Mouse (Mus musculus) CH12.LX (cell line): ENCODE data around the gene Cd200. TPM values are rescaled to one million over a fixed set of nuclear protein-coding genes. Genes with fewer than 3 reads are reported as not detected.

Source experiments
- DNase-seq: peaks from one replicate; pipeline ENCODE4 v3.0.0-alpha.2; 2013; ENCODE audit errors: extremely low read depth
- H3K27ac ChIP-seq: 2 replicates; pipeline ENCODE4 v1.5.1; 2012; ENCODE audit warnings: low read depth, mild to moderate bottlenecking, control low read depth, moderate library complexity; ENCODE audit not compliant: insufficient read depth
- H3K27me3 ChIP-seq: replicated peaks from 2 replicates; pipeline ENCODE3; 2012; ENCODE audit warnings: inconsistent platforms
- H3K36me3 ChIP-seq, 2 experiments: replicated peaks in 1 of 2; 2 replicates each; pipeline versions ENCODE3 to v1.6.1; 2012; ENCODE audit warnings: inconsistent platforms in 1 of 2, low read length in 1 of 2, mild to moderate bottlenecking in 1 of 2, mixed read lengths in 1 of 2, moderate library complexity in 1 of 2; ENCODE audit not compliant: control insufficient read depth in 1 of 2, insufficient read depth in 1 of 2
- H3K4me1 ChIP-seq, 2 experiments: 2 replicates each; pipeline ENCODE4 v1.6.1; 2012; ENCODE audit warnings: inconsistent platforms in 1 of 2, moderate library complexity in 1 of 2; ENCODE audit not compliant: insufficient read depth in 2 of 2, control insufficient read depth in 1 of 2
- H3K4me2 ChIP-seq: 2 replicates; pipeline ENCODE4 v1.6.1; 2012; ENCODE audit warnings: low read depth, mild to moderate bottlenecking, control low read depth; ENCODE audit not compliant: poor library complexity, insufficient read depth, severe bottlenecking
- H3K4me3 ChIP-seq, 3 experiments: fragments of 150-350 bp in 1 of 3; sonication (generic) in 1 of 3; replicated peaks in 1 of 3; 2 replicates each; pipeline versions ENCODE3 to v1.5.1; 2011 to 2012; ENCODE audit warnings: low read depth in 2 of 3, low read length in 2 of 3, mild to moderate bottlenecking in 2 of 3, moderate library complexity in 2 of 3, control low read depth in 1 of 3, improper control_type of control experiment in 1 of 3, inconsistent platforms in 1 of 3, mixed read lengths in 1 of 3; ENCODE audit not compliant: poor library complexity in 1 of 3
- H3K79me2 ChIP-seq: replicated peaks from 2 replicates; pipeline ENCODE4 v1.6.1; 2012; ENCODE audit warnings: mild to moderate bottlenecking, moderate library complexity; ENCODE audit not compliant: control insufficient read depth, poor library complexity, insufficient read depth, severe bottlenecking; ENCODE audit errors: extremely low read depth
- H3K9ac ChIP-seq: 2 replicates; pipeline ENCODE4 v1.6.1; 2012; ENCODE audit warnings: low read depth, mild to moderate bottlenecking, control low read depth, moderate library complexity; ENCODE audit not compliant: insufficient read depth
- H3K9me3 ChIP-seq: replicated peaks from 2 replicates; pipeline ENCODE3; 2012; ENCODE audit warnings: low read length, inconsistent platforms, mixed read lengths
- BHLHE40 ChIP-seq: IDR thresholded peaks from 2 replicates; pipeline ENCODE4 v1.6.1; 2011; ENCODE audit warnings: mild to moderate bottlenecking, low read depth, low read length, improper control_type of control experiment
- CHD1 ChIP-seq: IDR thresholded peaks from 2 replicates; pipeline ENCODE4 v1.6.1; 2012; ENCODE audit warnings: low read depth, low read length, improper control_type of control experiment, inconsistent platforms
- CHD2 ChIP-seq: IDR thresholded peaks from 2 replicates; pipeline ENCODE4 v1.6.1; 2011; ENCODE audit warnings: low read length, improper control_type of control experiment
- ELF1 ChIP-seq: IDR thresholded peaks from 2 replicates; pipeline ENCODE4 v1.6.1; 2014; ENCODE audit warnings: low read depth, mild to moderate bottlenecking, inconsistent platforms, low read length, improper control_type of control experiment
- EP300 ChIP-seq: IDR thresholded peaks from 2 replicates; pipeline ENCODE4 v1.6.1; 2011; ENCODE audit warnings: low read length, improper control_type of control experiment
- GABPA ChIP-seq: IDR thresholded peaks from 2 replicates; pipeline ENCODE4 v1.6.1; 2012; ENCODE audit warnings: low read depth, low read length, improper control_type of control experiment, inconsistent platforms; ENCODE audit not compliant: insufficient replicate concordance
- HCFC1 ChIP-seq: IDR thresholded peaks from 2 replicates; pipeline ENCODE4 v1.6.1; 2012; ENCODE audit warnings: low read depth, mild to moderate bottlenecking, inconsistent platforms, low read length, improper control_type of control experiment
- JUN ChIP-seq: IDR thresholded peaks from 2 replicates; pipeline ENCODE4 v1.6.1; 2011; ENCODE audit warnings: low read depth, mild to moderate bottlenecking, low read length, improper control_type of control experiment, moderate library complexity; ENCODE audit not compliant: insufficient read depth
- KAT2A ChIP-seq: IDR thresholded peaks from 2 replicates; pipeline ENCODE4 v1.6.1; 2012; ENCODE audit warnings: low read length, improper control_type of control experiment, inconsistent platforms; ENCODE audit not compliant: insufficient replicate concordance
- MXI1 ChIP-seq: IDR thresholded peaks from 2 replicates; pipeline ENCODE4 v1.6.1; 2011; ENCODE audit warnings: mild to moderate bottlenecking, low read depth, low read length, improper control_type of control experiment
- NRF1 ChIP-seq: IDR thresholded peaks from 2 replicates; pipeline ENCODE4 v1.6.1; 2014; ENCODE audit warnings: low read depth, mild to moderate bottlenecking, inconsistent platforms, low read length, improper control_type of control experiment, moderate library complexity
- POLR2AphosphoS2 ChIP-seq: IDR thresholded peaks from 2 replicates; pipeline ENCODE4 v1.6.1; 2011; ENCODE audit warnings: low read depth, low read length, improper control_type of control experiment
- RCOR1 ChIP-seq: conservative IDR thresholded peaks from 2 replicates; pipeline ENCODE4 v1.6.1; 2012; ENCODE audit warnings: low read depth, mild to moderate bottlenecking, inconsistent platforms, low read length, improper control_type of control experiment
- SMC3 ChIP-seq: IDR thresholded peaks from 2 replicates; pipeline ENCODE4 v1.6.1; 2011; ENCODE audit warnings: low read depth, low read length, improper control_type of control experiment
- TCF12 ChIP-seq: IDR thresholded peaks from 2 replicates; pipeline ENCODE4 v1.6.1; 2014; ENCODE audit warnings: low read depth, mild to moderate bottlenecking, inconsistent platforms, low read length, improper control_type of control experiment
- USF1 ChIP-seq: IDR thresholded peaks from 2 replicates; pipeline ENCODE4 v1.6.1; 2014; ENCODE audit warnings: low read depth, mild to moderate bottlenecking, inconsistent platforms, low read length, improper control_type of control experiment
- USF2 ChIP-seq: conservative IDR thresholded peaks from 2 replicates; pipeline ENCODE4 v1.6.1; 2011; ENCODE audit warnings: low read depth, low read length, improper control_type of control experiment
- ZC3H11A ChIP-seq: IDR thresholded peaks from 2 replicates; pipeline ENCODE4 v1.6.1; 2012; ENCODE audit warnings: low read depth, mild to moderate bottlenecking, inconsistent platforms, low read length, improper control_type of control experiment
- ZKSCAN1 ChIP-seq: IDR thresholded peaks from 2 replicates; pipeline ENCODE4 v1.6.1; 2012; ENCODE audit warnings: low read depth, inconsistent platforms, low read length, improper control_type of control experiment, borderline replicate concordance
- dilution Hi-C: fragments of 300-500 bp; cut with MboI; formaldehyde crosslinking; loops from 2 replicates; pipeline ENCODE4 v1.14.3; 2020; ENCODE audit warnings: low sequenced_read_pairs; ENCODE audit not compliant: extremely low pct_unique_long_range_greater_than_20kb, extremely low pct_ligation_motif_present
- in situ Hi-C: fragments of 300-500 bp; cut with MboI; formaldehyde crosslinking; loops from 3 replicates; pipeline ENCODE4 v1.14.3; 2019; ENCODE audit warnings: low sequenced_read_pairs, low pct_ligation_motif_present, low pct_unique_long_range_greater_than_20kb, mixed read lengths
- polyA plus RNA-seq: library from polyadenylated mRNA; unstranded; fragments of >175 nt; gene quantifications from 2 replicates; pipeline ENCODE4 v1.2.1, GENCODE M21; 2012; ENCODE audit warnings: low read depth; ENCODE audit not compliant: insufficient read length
- total RNA-seq, 2 experiments: library from RNA; depleted of rRNA; stranded (reverse); fragments of 300-350 nt in 1 of 2; fragments of >200 nt in 1 of 2; gene quantifications; 2 replicates each; pipeline ENCODE4 v1.2.3; 2012 to 2014

The Cd200 gene
- total and polyA plus RNA-seq, 3 experiments: 13.7 to 77.5 (median 17.0) TPM

DNA sequence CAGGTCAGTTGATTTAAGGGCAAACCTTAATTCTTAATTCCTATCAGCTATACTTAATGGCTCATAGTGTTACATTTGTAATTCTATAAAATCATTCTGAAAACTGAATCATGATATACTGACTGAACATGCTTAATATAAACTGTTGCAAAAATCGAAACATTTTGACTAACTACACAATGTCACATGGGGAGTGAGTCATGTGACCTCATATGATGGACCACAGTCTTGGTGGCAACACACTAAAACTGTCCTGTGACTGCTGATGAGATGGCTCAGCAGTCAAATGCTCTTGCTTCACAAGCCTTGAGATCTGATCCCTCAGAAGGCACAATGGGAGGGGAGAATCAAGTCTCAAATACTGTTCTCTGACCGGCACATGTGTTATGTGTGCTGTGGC lies 34.8 kb downstream of the Cd200 start:
- in situ Hi-C loops: no loop called here
- Histone ChIP-seq H3K36me3 (no peaks in the 10 kb centered on the region), H3K4me1 (peaks cover 7 to 10% of the 10 kb centered on the region in 2 experiments; a peak in 3 of 4 replicates), H3K27ac (no peak overlapping the region), H3K9ac (no peak overlapping the region), H3K27me3 (no peaks in the 10 kb centered on the region), H3K79me2 (no peaks in the 10 kb centered on the region), H3K9me3 (no peaks in the 10 kb centered on the region), H3K4me2 (no peak overlapping the region), H3K4me3 (no peak overlapping the region)
- dilution Hi-C loops: no loop called here
- no peak for DNase-seq
- peak; percentile 33; the same call in 1 of the 2 replicates for TF ChIP-seq BHLHE40
- TF ChIP-seq USF1: peak; percentile 63
- peak; percentile 63 for TF ChIP-seq USF2
- TF ChIP-seq TCF12: no peak
- no peak for TF ChIP-seq SMC3
- TF ChIP-seq GABPA: no peak

- H3K4me2 ChIP-seq: no peak overlapping the region
- H3K9me3 ChIP-seq: no peaks in the 10 kb centered on the region
- no peak for DNase-seq
- H3K4me3 ChIP-seq: no peak overlapping the region
- H3K9ac ChIP-seq: no peak overlapping the region
- dilution Hi-C loops: no loop called here
- no peaks in the 10 kb centered on the region for H3K36me3 ChIP-seq
- H3K4me1 ChIP-seq: peaks cover 2 to 6% of the 10 kb centered on the region in 2 experiments; a peak in 3 of 4 replicates
- no peaks in the 10 kb centered on the region for H3K27me3 ChIP-seq
- in situ Hi-C loops: no loop called here
- no peak overlapping the region for H3K27ac ChIP-seq
- no peak for TF ChIP-seq ELF1
- no peak for TF ChIP-seq TCF12
- no peak for TF ChIP-seq ZKSCAN1
- TF ChIP-seq CHD2: no peak
- no peak for TF ChIP-seq ZC3H11A
- TF ChIP-seq POLR2AphosphoS2: no peak
- no peak for TF ChIP-seq CHD1
- no peak for TF ChIP-seq JUN
- no peak for TF ChIP-seq MXI1
- TF ChIP-seq KAT2A: no peak
- TF ChIP-seq USF1: no peak
- no peak for TF ChIP-seq EP300
- no peak for TF ChIP-seq RCOR1
- no peak for TF ChIP-seq NRF1
- no peak for TF ChIP-seq HCFC1
- no peaks in the 10 kb centered on the region for H3K79me2 ChIP-seq
Measured at GRCm38 (mm10) chr16:45371076-45371475, 37.8 kb downstream of the Cd200 start.
